Mouse (Mus musculus): Measurements from ENCODE around the gene Zfhx3.
A peak's percentile ranks its signal among the peaks of the same experiment; 100 is the strongest.

Zfhx3 gene

GRCm38 (mm10) chr8:108842307-108842706, 899.9 kb downstream of the Zfhx3 start:
- peak; percentile 46 for DNase-seq (ENCODE audit: extremely low read depth, low read depth)

- no peak for DNase-seq (ENCODE audit: extremely low read depth, low read depth)
These were observed 903.7 kb downstream of the Zfhx3 start for GRCm38 (mm10) chr8:108846174-108846573.

- DNase-seq (ENCODE audit: extremely low read depth, low read depth), result no peak
These were observed 904.4 kb downstream of the Zfhx3 start for GRCm38 (mm10) chr8:108846827-108847226.

GRCm38 (mm10) chr8:108847356-108847755, 904.9 kb downstream of the Zfhx3 start:
- DNase-seq (ENCODE audit: extremely low read depth, low read depth), result no peak

GRCm38 (mm10) chr8:108848484-108848883, 906.0 kb downstream of the Zfhx3 start:
- no peak for DNase-seq (ENCODE audit: extremely low read depth, low read depth)

GRCm38 (mm10) chr8:108853028-108853427, 910.6 kb downstream of the Zfhx3 start:
- no peak for DNase-seq (ENCODE audit: extremely low read depth, low read depth)

- no peak for DNase-seq (ENCODE audit: extremely low read depth, low read depth)
These were observed 912.1 kb downstream of the Zfhx3 start for GRCm38 (mm10) chr8:108854444-108855102.

GRCm38 (mm10) chr8:108859001-108859400, 916.6 kb downstream of the Zfhx3 start:
- no peak for DNase-seq (ENCODE audit: extremely low read depth, low read depth)

- no peak for DNase-seq (ENCODE audit: extremely low read depth, low read depth)
These were observed 917.5 kb downstream of the Zfhx3 start for GRCm38 (mm10) chr8:108859983-108860382.

- no peak for DNase-seq (ENCODE audit: extremely low read depth, low read depth)
These were observed 921.0 kb downstream of the Zfhx3 start for GRCm38 (mm10) chr8:108863440-108863839.

- DNase-seq (ENCODE audit: extremely low read depth, low read depth), result peak; percentile 78
These were observed 924.0 kb downstream of the Zfhx3 start for GRCm38 (mm10) chr8:108866430-108866829.

GRCm38 (mm10) chr8:108867482-108868258, 925.2 kb downstream of the Zfhx3 start:
- DNase-seq (ENCODE audit: extremely low read depth, low read depth), result peak; percentile 96

GRCm38 (mm10) chr8:108868259-108869090, 926.0 kb downstream of the Zfhx3 start:
- DNase-seq (ENCODE audit: extremely low read depth, low read depth), result no peak

GRCm38 (mm10) chr8:108869420-108869819, 927.0 kb downstream of the Zfhx3 start:
- DNase-seq (ENCODE audit: extremely low read depth, low read depth), result no peak

GRCm38 (mm10) chr8:108869935-108870334, 927.5 kb downstream of the Zfhx3 start:
- no peak for DNase-seq (ENCODE audit: extremely low read depth, low read depth)

GRCm38 (mm10) chr8:108870371-108870770, 927.9 kb downstream of the Zfhx3 start:
- no peak for DNase-seq (ENCODE audit: extremely low read depth, low read depth)

GRCm38 (mm10) chr8:108875722-108876121, 933.3 kb downstream of the Zfhx3 start:
- no peak for DNase-seq (ENCODE audit: extremely low read depth, low read depth)

GRCm38 (mm10) chr8:108880101-108880500, 937.7 kb downstream of the Zfhx3 start:
- no peak for DNase-seq (ENCODE audit: extremely low read depth, low read depth)

GRCm38 (mm10) chr8:108881336-108881735, 938.9 kb downstream of the Zfhx3 start:
- DNase-seq (ENCODE audit: extremely low read depth, low read depth), result no peak

- no peak for DNase-seq (ENCODE audit: extremely low read depth, low read depth)
These were observed 939.6 kb downstream of the Zfhx3 start for GRCm38 (mm10) chr8:108882073-108882472.

- DNase-seq (ENCODE audit: extremely low read depth, low read depth), result no peak
These were observed 940.9 kb downstream of the Zfhx3 start for GRCm38 (mm10) chr8:108883381-108883780.

GRCm38 (mm10) chr8:108884947-108885346, 942.5 kb downstream of the Zfhx3 start:
- no peak for DNase-seq (ENCODE audit: extremely low read depth, low read depth)
